Mouse (Mus musculus) liver, adult 2 months (tissue): Measurements from ENCODE around the gene Fgfr2.

Experiments
- CTCF ChIP-seq: fragments of 200-500 bp; IDR thresholded peaks from 2 replicates; pipeline ENCODE4 v1.5.1; 2011; ENCODE audit warnings: low read depth, low read length, control low read depth
- POLR2A ChIP-seq: fragments of 200-500 bp; IDR thresholded peaks from 2 replicates; pipeline ENCODE4 v1.6.1; 2011; ENCODE audit warnings: low read length, control low read depth; ENCODE audit not compliant: insufficient read depth; ENCODE audit errors: extremely low read depth

- no peak for TF ChIP-seq CTCF
- no peak for TF ChIP-seq POLR2A
These were observed 2411.3 kb downstream of the Fgfr2 start for GRCm38 (mm10) chr7:130711851-130712250.
